Mouse (Mus musculus) erythroblast, embryonic 14.5 days (primary cell): ENCODE measurements at regions not wholly inside any gene's neighbourhood (a gene's known extent, or its start where the extent isn't known, plus 50 kb on each side); places are given as distances from the start of the nearest gene placed in this dataset.

Source experiments
- GATA1 ChIP-seq: IDR thresholded peaks from 2 replicates; pipeline ENCODE4 v1.6.1; 2012; ENCODE audit warnings: low read length, inconsistent platforms, mixed read lengths
- TAL1 ChIP-seq: IDR thresholded peaks from 3 replicates; pipeline ENCODE4 v1.6.1; 2012; ENCODE audit warnings: low read length, inconsistent platforms, mixed read lengths

GRCm38 (mm10) chr6:31650791-31651476, 87.2 kb upstream of the Podxl start:
- peak; percentile 50; the same call in 1 of the 2 replicates for TF ChIP-seq GATA1
- TF ChIP-seq TAL1 = peak; percentile 68
